10 mouse cellular contexts compared by ENCODE assay signal in genomic region chr5:102126737-102127136, GRCm38 (mm10). TPM values are rescaled to one million over a fixed set of nuclear protein-coding genes. Genes with fewer than 3 reads are reported as not detected.
DNase-seq lines count a peak whose midpoint lies in the region; ATAC-seq and TF ChIP-seq lines count a peak whose summit lies in the region.
"Had no signal": no experiment of that assay in that cellular context is flagged by ENCODE, and none has a peak within 500 bp of the region (broad histone marks: within the 10 kb centered on the region; RNA-seq: fewer than 3 reads in every experiment).

No protein-coding gene starts in this region.

- no peak overlapping the region for H3K4me3 ChIP-seq in midbrain, embryonic 10.5 days
- no peak overlapping the region for H3K4me3 ChIP-seq in midbrain, embryonic 16.5 days (ENCODE audit: low read depth, low read length)
- no peak overlapping the region for H3K4me3 ChIP-seq in lung, adult 2 months (replicated peaks; ENCODE audit: extremely low read depth, low read depth, low read length)
- H3K4me3 ChIP-seq: heart, embryonic 13.5 days; myocyte had no signal

- H3K27ac ChIP-seq in midbrain, embryonic 10.5 days (replicated peaks), result no peak overlapping the region
- H3K27ac ChIP-seq in midbrain, embryonic 16.5 days (ENCODE audit: low read length), result no peak overlapping the region
- H3K27ac ChIP-seq: heart, embryonic 13.5 days had no signal

- no peaks in the 10 kb centered on the region for H3K36me3 ChIP-seq in midbrain, embryonic 10.5 days
- no peaks in the 10 kb centered on the region for H3K36me3 ChIP-seq in midbrain, embryonic 16.5 days (ENCODE audit: control insufficient read depth, insufficient read depth, low read length)
- H3K36me3 ChIP-seq: heart, embryonic 13.5 days had no signal

- peak; percentile 69 for TF ChIP-seq CTCF in lung, adult 2 months (IDR thresholded peaks at IDR 0.05; ENCODE audit: insufficient read depth, low read length)

- peak; percentile 46 to 81 for DNase-seq in adrenal gland, adult (ENCODE audit: inconsistent age in 2 of 2, low spot score in 1 of 2)
- no peak for DNase-seq in adrenal gland, adult 8-10 months
- DNase-seq in midbrain, embryonic 10.5 days (ENCODE audit: low spot score), result peak; percentile 60
- peak; percentile 79 for DNase-seq in cerebellum, adult 8-10 months
- DNase-seq in kidney, adult 8-10 months, result peak; percentile 9 to 48
- peak; percentile 34 for DNase-seq in lung, adult 2 months
- DNase-seq in testis, postnatal 14 days (ENCODE audit: low spot score), result peak; percentile 46

- ATAC-seq in midbrain, embryonic 16.5 days, result no peak

- peaks cover 16% of the 10 kb centered on the region for H3K4me1 ChIP-seq in midbrain, embryonic 10.5 days
- no peaks in the 10 kb centered on the region for H3K4me1 ChIP-seq in midbrain, embryonic 16.5 days (ENCODE audit: control insufficient read depth, insufficient read depth, low read length)
- H3K4me1 ChIP-seq in lung, adult 2 months (ENCODE audit: control insufficient read depth, insufficient read depth, low read length), result no peaks in the 10 kb centered on the region
- H3K4me1 ChIP-seq: heart, embryonic 13.5 days had no signal

- TF ChIP-seq POLR2A in lung, adult 2 months (IDR thresholded peaks at IDR 0.05; ENCODE audit: borderline replicate concordance, extremely low read depth, low read depth, low read length), result no peak

- no peaks in the 10 kb centered on the region for H3K9me3 ChIP-seq in midbrain, embryonic 10.5 days (replicated peaks)
- H3K9me3 ChIP-seq in midbrain, embryonic 16.5 days (replicated peaks; ENCODE audit: control insufficient read depth, low read length, poor library complexity, severe bottlenecking), result no peaks in the 10 kb centered on the region
- H3K9me3 ChIP-seq: heart, embryonic 13.5 days had no signal

- 14% methylated on average over 3 of the region's 3 CpGs for WGBS in midbrain, embryonic 10.5 days
- 14% methylated on average over 3 of the region's 3 CpGs for WGBS in midbrain, embryonic 16.5 days
- WGBS in lung, adult 2 months, result 14% methylated on average over 3 of the region's 3 CpGs

- H3K27me3 ChIP-seq in midbrain, embryonic 10.5 days (ENCODE audit: low read depth, poor library complexity, severe bottlenecking), result no peaks in the 10 kb centered on the region
- H3K27me3 ChIP-seq in midbrain, embryonic 16.5 days (ENCODE audit: control insufficient read depth, insufficient read depth, low read depth, low read length), result no peaks in the 10 kb centered on the region
- H3K27me3 ChIP-seq: heart, embryonic 13.5 days had no signal

- no peak overlapping the region for H3K4me2 ChIP-seq in midbrain, embryonic 16.5 days (ENCODE audit: low read length)
- H3K4me2 ChIP-seq: heart, embryonic 13.5 days had no signal

- no peak overlapping the region for H3K9ac ChIP-seq in midbrain, embryonic 16.5 days (ENCODE audit: low read depth, low read length)
- H3K9ac ChIP-seq: heart, embryonic 13.5 days had no signal

RNA-seq across cellular contexts. Expression of gene Wdfy3, which starts 57.0 kb away (rescaled TPM):
- total RNA-seq in adrenal gland, adult 8-10 months (2022), result 10 to 100 TPM; 41.6 to 70.2 (median 56.0) TPM
- 18.2 and 22.7 TPM in 2 replicates for polyA plus RNA-seq in midbrain, embryonic 10.5 days (2016; fragmentation: Nextera tagmentation; extraction: Ambion mirVana)
- polyA plus RNA-seq in midbrain, embryonic 16.5 days (2015; fragmentation: Nextera tagmentation; extraction: Ambion mirVana), result 27.0 and 31.1 TPM in 2 replicates
- 32.4 and 33.0 TPM in 2 replicates for polyA plus RNA-seq in lung, adult 2 months (2012; rRNA removed)
